Mouse (Mus musculus) cerebellum, adult 2 months (tissue): ENCODE results near the gene Etv3. TPM values are rescaled to one million over a fixed set of nuclear protein-coding genes. Genes with fewer than 3 reads are reported as not detected.
A peak's percentile ranks its signal among the peaks of the same experiment; 100 is the strongest.

Source experiments
- DNase-seq, 2 experiments: peaks; one replicate each; pipeline ENCODE4 v3.0.0; 2021
- H3K27ac ChIP-seq: fragments of 200-500 bp; 2 replicates; pipeline ENCODE4 v1.5.1; 2012; ENCODE audit warnings: low read length, control low read depth, inconsistent platforms; ENCODE audit not compliant: insufficient read depth
- H3K27me3 ChIP-seq: fragments of 200-500 bp; 2 replicates; pipeline ENCODE4 v1.6.1; 2012; ENCODE audit warnings: inconsistent platforms, mild to moderate bottlenecking, low read length, moderate library complexity; ENCODE audit not compliant: control insufficient read depth, insufficient read depth
- H3K4me1 ChIP-seq: fragments of 200-500 bp; 2 replicates; pipeline ENCODE4 v1.6.1; 2011; ENCODE audit warnings: low read length; ENCODE audit not compliant: control insufficient read depth, insufficient read depth
- H3K4me3 ChIP-seq: fragments of 200-500 bp; replicated peaks from 2 replicates; pipeline ENCODE3; 2011; ENCODE audit warnings: mild to moderate bottlenecking, low read depth, low read length, control low read depth; ENCODE audit not compliant: insufficient read depth
- CTCF ChIP-seq: fragments of 200-500 bp; IDR thresholded peaks from 2 replicates; pipeline ENCODE4 v1.5.1; 2011; ENCODE audit warnings: low read depth, mild to moderate bottlenecking, control low read depth, low read length, moderate library complexity, borderline replicate concordance; ENCODE audit not compliant: insufficient read depth
- POLR2A ChIP-seq: fragments of 200-500 bp; IDR thresholded peaks from 2 replicates; pipeline ENCODE4 v1.6.1; 2011; ENCODE audit warnings: low read length, control low read depth, borderline replicate concordance; ENCODE audit not compliant: insufficient read depth
- whole genome bisulfite sequencing: fragments of 180-500 bp; shearing (Covaris S2); methylation state at CpG from one replicate; pipeline ENCODE4 v1.1.7; 2018; 5-methylcytosine and 5-hydroxymethylcytosine counted together
- polyA plus RNA-seq: library from polyadenylated mRNA; depleted of rRNA; stranded (reverse); fragments of >200 nt; gene quantifications from 2 replicates; pipeline ENCODE4 v1.2.3, GENCODE M21; 2012

Etv3 gene
- polyA plus RNA-seq, 1 experiment, result 17.3 TPM

DNA sequence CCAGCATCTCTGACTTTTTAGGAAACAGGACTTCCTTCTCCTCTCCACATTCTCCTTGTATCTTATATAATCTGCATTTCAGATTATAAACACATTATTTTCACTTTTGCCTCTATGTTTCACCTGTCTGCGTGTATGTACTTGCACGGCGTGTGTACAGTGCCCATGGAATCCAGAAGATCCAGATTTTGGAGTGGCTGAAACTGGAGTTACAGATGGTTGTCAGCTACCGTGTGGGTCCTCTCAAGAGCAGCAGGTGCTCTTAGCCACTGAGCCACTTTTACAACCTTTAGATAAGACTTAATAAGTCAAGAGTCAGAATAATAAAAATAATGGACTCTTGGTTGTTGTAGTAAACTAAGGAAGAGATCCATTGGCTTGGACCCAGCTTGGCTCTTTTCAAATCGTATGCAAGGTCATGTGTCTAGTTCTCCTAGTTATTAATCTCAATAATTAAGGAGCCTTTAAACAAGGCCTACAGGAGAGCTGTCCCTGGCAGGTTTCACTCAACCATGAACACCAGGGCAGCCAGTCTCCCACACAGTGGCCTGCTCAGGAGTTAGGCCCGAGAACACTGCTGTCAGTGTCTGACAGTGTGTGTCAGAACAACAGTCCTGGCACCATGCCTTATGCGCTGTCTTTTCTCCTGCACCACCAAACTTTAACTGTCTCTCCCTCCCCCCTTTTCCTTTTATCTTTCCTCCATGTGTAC is 8.6 kb downstream of the Etv3 start:
- DNase-seq, result no peak
- 73% methylated on average over 7 of the region's 7 CpGs for WGBS
- no peak for TF ChIP-seq CTCF
- no peak for TF ChIP-seq POLR2A
- Histone ChIP-seq H3K4me1 (peaks cover 4% of the 10 kb centered on the region; the same call in 1 of the 2 replicates), H3K27me3 (no peaks in the 10 kb centered on the region), H3K4me3 (no peak overlapping the region), H3K27ac (no peak overlapping the region)

DNA sequence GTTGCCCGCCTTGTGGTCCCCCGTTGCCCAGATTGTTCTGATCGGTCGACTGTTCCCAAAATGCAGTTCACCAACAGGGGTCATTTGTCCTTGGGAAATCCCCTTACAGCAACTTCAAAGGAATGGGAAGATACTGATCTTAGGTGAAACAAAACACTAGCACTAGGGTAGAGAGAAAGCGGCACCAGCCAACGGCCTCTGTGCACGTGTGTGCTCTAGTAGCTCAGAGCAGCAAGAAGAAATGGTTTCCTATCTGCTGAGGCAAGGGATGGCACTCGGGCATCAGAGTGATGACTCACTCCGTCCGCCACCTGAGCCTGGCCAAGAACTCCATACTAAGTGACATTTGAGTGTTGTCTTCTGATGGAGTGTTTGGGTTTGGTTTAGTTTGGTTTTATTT is 12.8 kb downstream of the Etv3 start:
- no peak overlapping the region for H3K4me3 ChIP-seq
- TF ChIP-seq CTCF, result no peak
- TF ChIP-seq POLR2A, result no peak
- peak; percentile 29 to 62 for DNase-seq
- H3K4me1 ChIP-seq, result peaks cover 11% of the 10 kb centered on the region
- 76% methylated on average over 10 of the region's 10 CpGs for WGBS
- H3K27ac ChIP-seq, result no peak overlapping the region
- H3K27me3 ChIP-seq, result no peaks in the 10 kb centered on the region

DNA sequence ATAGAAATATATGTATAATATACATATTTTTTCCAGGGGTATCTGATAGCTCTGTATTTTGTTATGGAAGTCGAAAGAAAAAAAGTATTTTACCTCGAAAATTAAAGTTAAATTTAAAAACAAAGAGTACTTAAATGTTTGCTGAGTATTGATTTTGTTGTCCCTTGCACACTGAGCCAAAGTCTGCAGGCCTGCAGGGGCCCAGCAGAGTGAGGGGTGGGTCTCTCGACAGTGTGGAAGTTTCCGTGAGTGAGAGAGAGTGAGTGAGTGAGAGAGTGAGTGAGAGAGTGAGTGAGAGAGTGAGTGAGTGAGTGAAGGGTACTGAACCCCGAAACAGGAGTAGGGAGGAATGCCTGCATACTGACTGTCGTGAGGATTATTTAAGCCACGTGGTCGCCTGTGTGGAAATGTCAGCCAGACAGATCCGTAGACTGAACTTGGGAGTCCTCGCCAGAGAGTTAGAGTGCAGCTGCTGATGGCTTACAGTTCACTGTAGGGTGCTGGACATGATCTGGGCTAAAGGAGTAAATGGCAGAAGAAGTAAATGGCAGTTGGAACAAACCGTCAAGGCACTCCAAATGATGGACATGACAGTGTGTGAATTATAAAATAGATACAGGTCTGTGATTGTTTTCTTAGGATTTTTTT is 14.9 kb downstream of the Etv3 start:
- no peak for TF ChIP-seq POLR2A
- TF ChIP-seq CTCF, result no peak
- H3K4me1 ChIP-seq, result peaks cover 11% of the 10 kb centered on the region
- peak in 1 of 2 experiments; percentile 36 for DNase-seq
- no peak overlapping the region for H3K4me3 ChIP-seq
- 31% methylated on average over 11 of the region's 11 CpGs for WGBS
- no peak overlapping the region for H3K27ac ChIP-seq
- no peaks in the 10 kb centered on the region for H3K27me3 ChIP-seq

DNA sequence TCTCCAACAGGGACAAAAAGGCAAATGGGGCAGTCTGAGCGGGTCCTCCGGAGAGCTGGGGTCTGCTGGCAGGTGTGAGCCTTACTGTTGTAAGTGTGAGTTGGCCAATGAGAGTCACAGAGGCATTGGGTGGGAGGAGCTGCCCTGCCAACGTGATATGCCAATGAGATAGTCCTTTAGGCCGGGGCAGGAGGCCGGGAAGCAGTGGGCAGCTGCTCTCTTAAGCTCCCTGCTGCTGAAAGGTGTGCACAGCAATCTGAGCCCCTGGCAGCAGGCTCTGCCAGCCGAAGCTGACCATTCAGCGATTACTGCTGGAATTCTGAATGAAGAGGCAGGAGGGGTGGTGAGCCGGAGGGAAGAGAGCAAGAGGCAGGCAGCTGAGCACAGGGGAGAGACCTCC is 15.5 kb downstream of the Etv3 start:
- Histone ChIP-seq H3K4me1 (peaks cover 11% of the 10 kb centered on the region), H3K4me3 (no peak overlapping the region), H3K27ac (no peak overlapping the region), H3K27me3 (no peaks in the 10 kb centered on the region)
- TF ChIP-seq CTCF, result no peak
- no peak for TF ChIP-seq POLR2A
- DNase-seq, result peak; percentile 29 to 31
- 14% methylated on average over 8 of the region's 8 CpGs for WGBS

DNA sequence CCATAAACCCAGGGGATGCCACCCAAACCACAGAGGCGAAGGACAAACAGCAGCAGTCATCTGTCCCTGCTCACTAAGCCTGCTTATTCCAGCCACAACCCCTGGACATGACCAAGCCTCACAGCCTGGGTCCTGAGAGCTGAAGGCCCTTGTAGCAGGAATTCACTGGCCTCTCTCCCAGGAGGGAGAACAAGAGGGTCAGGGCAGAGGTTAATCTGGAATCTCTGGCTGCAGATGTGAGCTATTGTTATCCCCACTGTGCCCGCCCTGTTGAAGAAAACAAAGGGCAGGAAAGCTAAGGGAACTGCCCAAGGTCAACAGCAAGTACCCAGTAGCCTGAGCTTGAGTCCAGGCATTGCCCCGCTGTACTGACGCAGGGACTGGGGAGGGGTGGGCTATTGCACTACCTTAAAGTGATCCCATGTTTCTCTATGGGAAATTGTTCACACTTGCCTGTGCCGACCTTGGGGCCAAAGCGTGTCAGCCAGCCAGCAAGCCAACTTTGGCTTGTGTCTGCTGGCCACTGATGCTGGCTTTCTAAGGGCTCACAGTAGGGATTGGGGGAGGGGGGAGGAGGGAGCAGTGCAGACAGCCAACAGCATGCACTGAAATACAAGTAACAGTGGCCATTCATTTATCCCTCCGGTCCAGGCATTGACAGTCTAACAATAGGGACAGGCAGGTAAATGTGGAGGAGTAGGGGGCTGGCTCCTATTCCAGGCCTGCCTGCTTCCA is 17.4 kb downstream of the Etv3 start:
- Histone ChIP-seq H3K4me1 (peaks cover 11% of the 10 kb centered on the region), H3K27ac (no peak overlapping the region), H3K27me3 (no peaks in the 10 kb centered on the region), H3K4me3 (no peak overlapping the region)
- TF ChIP-seq CTCF (no peak), POLR2A (no peak)
- no peak for DNase-seq
- 42% methylated on average over 7 of the region's 7 CpGs for WGBS

DNA sequence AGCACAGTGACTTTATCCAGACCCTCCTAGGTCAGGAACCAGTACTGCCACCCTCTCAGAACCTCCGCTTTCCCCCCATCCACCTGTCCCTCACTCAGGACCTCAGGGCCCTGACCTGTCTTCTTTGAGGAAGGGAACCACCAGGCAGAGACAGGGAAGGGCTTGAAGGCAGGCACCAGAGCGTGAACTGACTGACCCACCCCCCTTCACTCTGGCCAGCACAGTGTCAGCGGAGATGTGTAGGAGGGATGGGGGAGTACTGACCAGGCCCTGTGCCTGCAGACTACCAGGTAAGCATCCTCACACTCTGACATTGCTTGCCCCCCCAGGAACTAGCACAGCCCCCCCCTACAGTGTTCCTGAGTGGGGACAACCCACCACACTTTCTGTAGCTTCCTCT is 20.3 kb downstream of the Etv3 start:
- Histone ChIP-seq H3K4me3 (no peak overlapping the region), H3K27ac (no peak overlapping the region), H3K27me3 (no peaks in the 10 kb centered on the region), H3K4me1 (peaks cover 3% of the 10 kb centered on the region)
- WGBS, result 90% methylated on average over 3 of the region's 3 CpGs
- DNase-seq, result no peak
- TF ChIP-seq POLR2A, result no peak
- no peak for TF ChIP-seq CTCF

DNA sequence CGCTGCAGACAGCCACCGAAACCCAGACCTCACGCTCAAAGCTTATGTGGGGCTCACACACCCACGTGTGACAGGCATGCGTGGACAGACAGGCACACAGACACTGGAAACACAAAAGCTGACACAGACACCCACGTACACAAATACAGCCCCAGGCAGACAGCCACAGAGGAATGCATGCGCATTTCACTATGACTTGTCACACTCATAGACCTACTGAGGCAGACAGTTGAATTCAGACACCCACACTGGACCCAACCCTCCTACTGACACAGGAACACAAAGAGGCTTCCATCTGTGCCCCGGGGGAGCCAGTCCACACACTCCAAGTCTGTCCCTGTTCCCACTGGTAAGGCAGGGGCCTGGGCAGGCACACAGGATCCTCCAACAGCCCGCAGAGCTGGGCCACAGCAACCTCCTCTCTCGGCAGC is 21.1 kb downstream of the Etv3 start:
- TF ChIP-seq CTCF (no peak), POLR2A (no peak)
- Histone ChIP-seq H3K4me1 (peaks cover 1% of the 10 kb centered on the region; the same call in 1 of the 2 replicates), H3K27ac (no peak overlapping the region), H3K4me3 (no peak overlapping the region), H3K27me3 (no peaks in the 10 kb centered on the region)
- WGBS, result 60% methylated on average over 10 of the region's 10 CpGs
- DNase-seq, result no peak

DNA sequence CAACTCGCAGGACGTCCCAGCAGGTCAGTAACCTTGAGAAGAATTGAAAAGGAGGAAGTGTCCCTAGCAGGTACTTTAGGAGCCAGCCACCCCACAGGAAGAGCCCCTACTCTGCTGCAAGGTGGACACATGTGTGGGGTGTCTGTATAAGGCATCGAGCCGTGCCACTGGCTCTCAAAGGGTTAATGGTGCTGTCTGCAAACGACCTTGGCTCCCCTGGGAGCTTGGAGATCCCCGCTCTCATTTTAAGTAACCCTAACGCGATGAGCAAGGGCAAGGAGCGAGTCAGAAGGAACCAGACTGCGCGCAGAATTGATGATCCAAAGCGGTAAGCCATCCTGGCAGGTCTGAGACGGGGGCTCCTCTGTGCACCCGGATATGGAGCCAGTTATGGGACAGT is 24.7 kb downstream of the Etv3 start:
- Histone ChIP-seq H3K4me3 (no peak overlapping the region), H3K4me1 (no peaks in the 10 kb centered on the region), H3K27ac (no peak overlapping the region), H3K27me3 (no peaks in the 10 kb centered on the region)
- no peak for TF ChIP-seq CTCF
- 20% methylated on average over 14 of the region's 14 CpGs for WGBS
- DNase-seq, result no peak
